Mouse (Mus musculus) CH12.LX (cell line): ENCODE measurements around the gene Bcl2l14.

ENCODE experiments used
- CTCF ChIP-seq, 2 experiments: IDR thresholded peaks in 1 of 2; conservative IDR thresholded peaks in 1 of 2; 2 replicates each; pipeline ENCODE4 v1.5.1; 2011 to 2012; ENCODE audit warnings: low read depth in 2 of 2, low read length in 2 of 2, improper control_type of control experiment in 1 of 2, inconsistent platforms in 1 of 2, mild to moderate bottlenecking in 1 of 2, moderate library complexity in 1 of 2
- E2F4 ChIP-seq: IDR thresholded peaks from 2 replicates; pipeline ENCODE4 v1.6.1; 2011; ENCODE audit warnings: low read depth, low read length, improper control_type of control experiment; ENCODE audit not compliant: insufficient replicate concordance
- EP300 ChIP-seq: IDR thresholded peaks from 2 replicates; pipeline ENCODE4 v1.6.1; 2011; ENCODE audit warnings: low read length, improper control_type of control experiment
- MAX ChIP-seq: IDR thresholded peaks from 2 replicates; pipeline ENCODE4 v1.6.1; 2011; ENCODE audit warnings: low read length, improper control_type of control experiment
- POLR2A ChIP-seq: IDR thresholded peaks from 2 replicates; pipeline ENCODE4 v1.6.1; 2011; ENCODE audit warnings: low read depth, mild to moderate bottlenecking, improper control_type of control experiment, low read length

DNA sequence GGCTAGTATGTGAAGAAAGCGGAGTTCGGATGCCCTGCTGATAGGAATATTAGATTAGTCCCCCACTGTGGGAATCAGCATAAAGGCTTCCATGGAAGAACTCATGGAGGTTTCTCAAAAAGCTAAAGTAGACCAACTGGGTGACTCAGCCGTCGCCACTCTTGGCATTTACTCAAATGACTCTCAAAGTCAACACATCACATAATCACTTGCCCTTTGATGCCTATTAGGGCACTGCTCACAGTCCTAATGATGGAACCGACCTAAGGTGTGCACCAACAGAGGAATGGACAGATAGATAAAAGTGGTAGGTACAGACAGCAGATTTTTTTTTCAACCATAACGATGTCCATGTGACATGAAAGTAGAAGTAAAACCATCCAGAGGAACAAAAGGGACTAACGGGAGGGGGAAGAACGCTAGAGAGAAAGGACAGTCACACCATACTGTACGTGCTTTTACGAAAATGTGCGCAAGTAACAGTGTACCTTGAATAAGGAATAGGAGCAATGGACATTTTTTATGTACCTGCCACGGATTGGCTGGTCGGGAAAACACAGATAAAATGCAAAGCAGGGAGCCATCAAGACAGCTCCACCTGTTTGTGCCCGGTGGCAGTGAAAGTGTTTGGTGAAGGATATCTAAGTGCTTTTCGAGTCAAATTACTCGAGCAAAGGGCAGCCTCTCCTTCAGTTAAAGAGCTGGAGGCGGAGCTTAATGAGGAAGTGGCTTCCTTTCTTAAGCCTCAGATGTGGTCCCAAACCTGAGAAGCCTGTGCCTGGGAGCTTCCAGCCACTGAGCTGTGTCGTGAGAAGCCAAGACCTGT is 17.8 kb downstream of the Bcl2l14 start:
- TF ChIP-seq CTCF (conservative IDR thresholded peaks at IDR 0.05 in 1 of 2, IDR thresholded peaks at IDR 0.05 in 1 of 2; ENCODE audit: low read depth in 2 of 2, low read length in 2 of 2) (no peak), POLR2A (no peak), EP300 (no peak), MAX (no peak), E2F4 (no peak)
